Mouse (Mus musculus) spleen, adult 2 months (tissue): ENCODE data around the gene Gpr3. TPM values are rescaled to one million over a fixed set of nuclear protein-coding genes. Genes with fewer than 3 reads are reported as not detected.

Experiments used
- DNase-seq, 2 experiments: peaks; one replicate each; pipeline versions ENCODE4 v3.0.0 to v3.0.0-alpha.2; 2012 to 2021; ENCODE audit warnings: low spot score in 2 of 2, low read depth in 1 of 2
- H3K27ac ChIP-seq: fragments of 200-500 bp; 2 replicates; pipeline ENCODE4 v1.5.1; 2012; ENCODE audit warnings: low read length, inconsistent platforms; ENCODE audit not compliant: insufficient read depth
- H3K27me3 ChIP-seq: fragments of 200-500 bp; 2 replicates; pipeline ENCODE4 v1.6.1; 2012; ENCODE audit warnings: mild to moderate bottlenecking, moderate library complexity, low read length, inconsistent platforms; ENCODE audit not compliant: control insufficient read depth, insufficient read depth
- H3K36me3 ChIP-seq: fragments of 200-500 bp; 2 replicates; pipeline ENCODE4 v1.6.1; 2012; ENCODE audit warnings: mild to moderate bottlenecking, low read length, inconsistent platforms; ENCODE audit not compliant: control insufficient read depth, insufficient read depth
- H3K4me1 ChIP-seq: fragments of 200-500 bp; 2 replicates; pipeline ENCODE4 v1.6.1; 2011; ENCODE audit warnings: inconsistent platforms; ENCODE audit not compliant: control insufficient read depth, insufficient read depth, insufficient read length
- H3K4me3 ChIP-seq: fragments of 200-500 bp; 2 replicates; pipeline ENCODE4 v1.5.1; 2011; ENCODE audit warnings: mild to moderate bottlenecking, inconsistent platforms; ENCODE audit not compliant: insufficient read depth, insufficient read length; ENCODE audit errors: extremely low read depth
- CTCF ChIP-seq: fragments of 200-500 bp; IDR thresholded peaks from 2 replicates; pipeline ENCODE4 v1.5.1; 2011; ENCODE audit warnings: mild to moderate bottlenecking, inconsistent platforms; ENCODE audit not compliant: insufficient read depth, insufficient read length, insufficient replicate concordance; ENCODE audit errors: extremely low read depth
- POLR2A ChIP-seq: fragments of 200-500 bp; IDR thresholded peaks from 2 replicates; pipeline ENCODE4 v1.6.1; 2011; ENCODE audit warnings: low read depth, low read length, inconsistent platforms
- WGBS: fragments of 180-500 bp; shearing (Covaris S2); methylation state at CpG from one replicate; pipeline ENCODE4 v1.1.7; 2018; 5-methylcytosine and 5-hydroxymethylcytosine counted together
- polyA plus RNA-seq: library from polyadenylated mRNA; depleted of rRNA; stranded (reverse); fragments of >200 nt; gene quantifications from 2 replicates; pipeline ENCODE4 v1.2.3, GENCODE M21; 2012; rRNA removed

The Gpr3 gene
- polyA plus RNA-seq: 0.02 TPM in 1 of 2 replicates, not detected in the other

GRCm38 (mm10) chr4:133211751-133212561 is at the start of gene Gpr3, which contains the start of gene Cd164l2:
Gene Gpr3, minus strand, starts transcription at chr4:133212536.
Gene Cd164l2, plus strand, starts transcription at chr4:133212131.
- Histone ChIP-seq H3K4me3 (peak within 1 kb of the TSS; percentile 46), H3K27me3 (peaks cover 6% of the 10 kb centered on the region), H3K27ac (no peak within 1 kb of the TSS), H3K4me1 (0 out of 2 replicates have a peak, but pooled peaks cover 4% of the 10 kb centered on the region), H3K36me3 (no peaks in the 10 kb centered on the region)
- 7% methylated on average over 52 of the region's 52 CpGs for WGBS
- no peak for DNase-seq
- TF ChIP-seq POLR2A (no peak), CTCF (no peak)

GRCm38 (mm10) chr4:133261641-133262374 is 49.5 kb upstream of the Gpr3 start:
- Histone ChIP-seq H3K36me3 (peaks cover 14% of the 10 kb centered on the region), H3K27ac (0 out of 2 replicates have a peak overlapping the region, but pooled peaks have one; percentile 11), H3K4me1 (no peaks in the 10 kb centered on the region; the same call in 1 of the 2 replicates), H3K27me3 (no peaks in the 10 kb centered on the region), H3K4me3 (no peak overlapping the region)
- peak in 1 of 2 experiments; percentile 30 for DNase-seq
- 21% methylated on average over 10 of the region's 10 CpGs for WGBS
- TF ChIP-seq CTCF (no peak), POLR2A (no peak)

- TF ChIP-seq CTCF (no peak), POLR2A (no peak)
- H3K4me1 ChIP-seq: no peaks in the 10 kb centered on the region; the same call in 1 of the 2 replicates
- H3K4me3 ChIP-seq: no peak overlapping the region
- no peaks in the 10 kb centered on the region for H3K27me3 ChIP-seq
- H3K27ac ChIP-seq: no peak overlapping the region
- 89% methylated on average over 12 of the region's 12 CpGs for WGBS
- no peaks in the 10 kb centered on the region for H3K36me3 ChIP-seq
- no peak for DNase-seq
These were observed 45.6 kb upstream of the Gpr3 start for GRCm38 (mm10) chr4:133257798-133258408.

GRCm38 (mm10) chr4:133257230-133257629 is 44.9 kb upstream of the Gpr3 start:
- WGBS: 94% methylated on average over 12 of the region's 12 CpGs
- no peak overlapping the region for H3K27ac ChIP-seq
- no peaks in the 10 kb centered on the region; the same call in 1 of the 2 replicates for H3K4me1 ChIP-seq
- no peak for DNase-seq
- H3K36me3 ChIP-seq: no peaks in the 10 kb centered on the region
- TF ChIP-seq POLR2A: no peak
- no peak for TF ChIP-seq CTCF
- H3K27me3 ChIP-seq: no peaks in the 10 kb centered on the region
- no peak overlapping the region for H3K4me3 ChIP-seq

- Histone ChIP-seq H3K4me3 (no peak overlapping the region), H3K4me1 (no peaks in the 10 kb centered on the region; the same call in 1 of the 2 replicates), H3K36me3 (no peaks in the 10 kb centered on the region), H3K27me3 (no peaks in the 10 kb centered on the region), H3K27ac (no peak overlapping the region)
- WGBS: 93% methylated on average over 24 of the region's 24 CpGs
- TF ChIP-seq CTCF (no peak), POLR2A (no peak)
- DNase-seq: no peak
These were observed 44.5 kb upstream of the Gpr3 start for GRCm38 (mm10) chr4:133256820-133257219.

GRCm38 (mm10) chr4:133255392-133255791 is 43.1 kb upstream of the Gpr3 start:
- no peaks in the 10 kb centered on the region for H3K36me3 ChIP-seq
- no peak overlapping the region for H3K4me3 ChIP-seq
- TF ChIP-seq CTCF: no peak
- TF ChIP-seq POLR2A: no peak
- no peak for DNase-seq
- H3K27ac ChIP-seq: no peak overlapping the region
- 92% methylated on average over 6 of the region's 6 CpGs for WGBS
- peaks cover 2% of the 10 kb centered on the region; the same call in 1 of the 2 replicates for H3K4me1 ChIP-seq
- H3K27me3 ChIP-seq: peaks cover 3% of the 10 kb centered on the region; the same call in 1 of the 2 replicates
